Mouse (Mus musculus): ENCODE measurements around the gene Ipo5. TPM values are rescaled to one million over a fixed set of nuclear protein-coding genes. Genes with fewer than 3 reads are reported as not detected.

Ipo5 gene
- total RNA-seq, 1 experiment from 2014 or later = 83.9 TPM

Other genes with a start within 250 kb of the Ipo5 start
- 23.8 and 25.8 TPM in 2 replicates for gene Farp1, start 124.0 kb downstream of the Ipo5 start, total RNA-seq (2021)

Measured in adrenal gland, postnatal 25 days (tissue).